In the genomic region with DNA sequence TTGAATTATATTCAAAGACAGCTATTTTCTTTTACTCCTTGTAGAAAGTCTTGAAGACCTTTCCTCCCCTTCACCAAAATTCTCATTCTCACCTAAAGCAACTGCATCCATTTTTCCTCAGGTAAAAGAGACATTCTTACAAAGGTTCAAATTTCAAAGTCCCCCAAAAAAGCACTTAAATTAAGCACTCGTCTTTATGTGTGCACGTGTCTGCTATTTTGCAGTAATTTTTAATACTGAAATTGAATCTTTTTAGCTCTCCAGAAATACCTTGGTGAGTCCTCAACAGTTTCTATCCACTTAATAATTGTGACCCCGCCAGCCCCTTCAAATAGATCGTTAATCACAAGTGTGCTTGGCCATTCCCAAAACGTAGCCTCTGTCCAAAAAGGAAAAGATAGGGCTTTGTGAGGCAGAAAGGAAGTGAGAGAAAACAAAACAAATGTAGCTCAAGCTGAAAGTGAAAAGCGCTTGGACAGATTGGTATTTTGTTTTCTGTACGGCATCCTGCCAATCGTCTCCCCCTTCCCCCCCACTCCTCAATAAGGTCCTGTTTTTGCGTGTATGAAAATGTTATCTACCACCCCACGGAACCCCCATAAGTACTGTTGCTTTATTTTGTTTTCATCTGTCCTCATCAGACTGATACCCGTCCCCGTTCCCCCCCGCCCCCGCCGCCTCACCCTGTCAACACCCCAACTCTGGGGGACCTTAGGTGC, we compare ENCODE assay signal across 8 mouse cellular contexts. TPM values are rescaled to one million over a fixed set of nuclear protein-coding genes. Genes with fewer than 3 reads are reported as not detected.
DNase-seq lines count a peak whose midpoint lies in the region; ATAC-seq and TF ChIP-seq lines count a peak whose summit lies in the region.
"Not testable (repeated sequence)": the region's sequence is repeated elsewhere in the genome, so short reads cannot be mapped to it uniquely, and the experiment has no call there.

No protein-coding gene starts in this region.

- H3K9me3 ChIP-seq in ES-E14 (ENCODE audit: control insufficient read depth, insufficient read depth, low read depth, low read length); embryonic facial prominence, embryonic 11.5 days (replicated peaks; ENCODE audit: control insufficient read depth, low read length); hindbrain, embryonic 15.5 days; lung, embryonic 14.5 days (ENCODE audit: low read depth, low read length); neural tube, embryonic 11.5 days (ENCODE audit: control insufficient read depth, low read length): not testable (repeated sequence)

- H3K4me3 ChIP-seq in ES-E14 (ENCODE audit: insufficient read depth in 1 of 2, low read depth in 1 of 2, low read length in 2 of 2, poor library complexity in 1 of 2, severe bottlenecking in 1 of 2) = peak overlapping the region; percentile 70 to 72
- peak overlapping the region; percentile 46 for H3K4me3 ChIP-seq in embryonic facial prominence, embryonic 11.5 days (ENCODE audit: low read depth, low read length)
- peak overlapping the region; percentile 62 for H3K4me3 ChIP-seq in hindbrain, embryonic 15.5 days
- peak overlapping the region; percentile 51 for H3K4me3 ChIP-seq in left cerebral cortex, adult 2 months
- peak overlapping the region; percentile 73 for H3K4me3 ChIP-seq in lung, embryonic 14.5 days (ENCODE audit: low read depth, low read length)
- peak overlapping the region; percentile 57 for H3K4me3 ChIP-seq in neural tube, embryonic 11.5 days (ENCODE audit: low read depth, low read length)

- not testable (repeated sequence) for H3K27me3 ChIP-seq in embryonic facial prominence, embryonic 11.5 days (ENCODE audit: control insufficient read depth, insufficient read depth, low read length); lung, embryonic 14.5 days (ENCODE audit: insufficient read depth, low read length)
- peaks cover 21% of the 10 kb centered on the region for H3K27me3 ChIP-seq in hindbrain, embryonic 15.5 days
- H3K27me3 ChIP-seq in neural tube, embryonic 11.5 days (ENCODE audit: control insufficient read depth, insufficient read depth, low read length) = peaks cover 16% of the 10 kb centered on the region; the same call in 1 of the 2 replicates

- H3K4me1 ChIP-seq in ES-E14 (ENCODE audit: control insufficient read depth in 2 of 2, insufficient read depth in 2 of 2, low read length in 2 of 2, poor library complexity in 1 of 2); embryonic facial prominence, embryonic 11.5 days (ENCODE audit: control insufficient read depth, insufficient read depth, low read length); lung, embryonic 14.5 days (ENCODE audit: insufficient read depth); neural tube, embryonic 11.5 days (ENCODE audit: control insufficient read depth, insufficient read depth, low read length): not testable (repeated sequence)
- peaks cover 36% of the 10 kb centered on the region for H3K4me1 ChIP-seq in hindbrain, embryonic 15.5 days (replicated peaks)

- intact Hi-C loops in left cerebral cortex, adult 2 months (cut with DNase I) = loop anchor here (10.0 kb wide), 1 partner anchor 204 kb away; the partner anchor contains the start of gene Fam133b

- ATAC-seq in embryonic facial prominence, embryonic 11.5 days (replicated peaks; ENCODE audit: insufficient number of reproducible peaks, low FRiP score, low TSS enrichment, low read depth); hindbrain, embryonic 15.5 days (ENCODE audit: low FRiP score, low read depth); lung, embryonic 14.5 days (ENCODE audit: insufficient read depth); neural tube, embryonic 11.5 days (ENCODE audit: insufficient read depth, low FRiP score, low TSS enrichment): not testable (repeated sequence)

- H3K4me2 ChIP-seq in embryonic facial prominence, embryonic 11.5 days (ENCODE audit: low read depth, low read length) = peak overlapping the region; percentile 95
- peak overlapping the region; percentile 98 for H3K4me2 ChIP-seq in hindbrain, embryonic 15.5 days
- peak overlapping the region; percentile 85 for H3K4me2 ChIP-seq in lung, embryonic 14.5 days
- peak overlapping the region; percentile 89 for H3K4me2 ChIP-seq in neural tube, embryonic 11.5 days (ENCODE audit: low read depth)

- peak overlapping the region; percentile 77 for H3K9ac ChIP-seq in ES-E14 (ENCODE audit: insufficient read depth, low read depth, low read length, poor library complexity, severe bottlenecking)
- not testable (repeated sequence) for H3K9ac ChIP-seq in embryonic facial prominence, embryonic 11.5 days (replicated peaks; ENCODE audit: low read length)
- H3K9ac ChIP-seq in hindbrain, embryonic 15.5 days = peak overlapping the region; percentile 26
- peak overlapping the region; percentile 75 for H3K9ac ChIP-seq in lung, embryonic 14.5 days
- H3K9ac ChIP-seq in neural tube, embryonic 11.5 days (ENCODE audit: low read length) = peak overlapping the region; percentile 64; the same call in 1 of the 2 replicates

- in situ Hi-C loops in ES-E14 (cut with MboI; ENCODE audit: low sequenced_read_pairs in 2 of 2, unreplicated experiment in 2 of 2) = not testable (repeated sequence)

- not testable (repeated sequence) for TF ChIP-seq CTCF in left cerebral cortex, adult 2 months (IDR thresholded peaks at IDR 0.05); lung, embryonic 14.5 days (IDR thresholded peaks at IDR 0.05; ENCODE audit: low read depth)

- DNase-seq in ES-E14 (ENCODE audit: low read depth, low spot score); left cerebral cortex, adult 2 months (ENCODE audit: extremely low spot score in 1 of 2, low spot score in 2 of 2); neural tube, embryonic 11.5 days (ENCODE audit: low spot score): not testable (repeated sequence)
- peak; percentile 4 for DNase-seq in embryonic facial prominence, embryonic 11.5 days (ENCODE audit: low spot score)
- DNase-seq in heart, adult 18-20 months = peak; percentile 14 to 41
- peak; percentile 52 for DNase-seq in lung, embryonic 14.5 days
- peak; percentile 14 for DNase-seq in thymus, postnatal 14 days

- H3K27ac ChIP-seq in ES-E14 (ENCODE audit: insufficient read depth, low read depth, low read length, poor library complexity, severe bottlenecking); embryonic facial prominence, embryonic 11.5 days (replicated peaks; ENCODE audit: low read depth, low read length); hindbrain, embryonic 15.5 days (replicated peaks); left cerebral cortex, adult 2 months; neural tube, embryonic 11.5 days (ENCODE audit: low read depth, low read length): not testable (repeated sequence)
- H3K27ac ChIP-seq in lung, embryonic 14.5 days (ENCODE audit: low read depth) = peak overlapping the region; percentile 94

- WGBS in embryonic facial prominence, embryonic 11.5 days = under 1% methylated on average over 15 of the region's 15 CpGs
- WGBS in hindbrain, embryonic 15.5 days = 4% methylated on average over 15 of the region's 15 CpGs
- WGBS in lung, embryonic 14.5 days = under 1% methylated on average over 15 of the region's 15 CpGs
- 2% methylated on average over 15 of the region's 15 CpGs for WGBS in neural tube, embryonic 11.5 days

- not testable (repeated sequence) for H3K36me3 ChIP-seq in ES-E14 (ENCODE audit: control insufficient read depth, insufficient read depth, low read length, poor library complexity, severe bottlenecking); embryonic facial prominence, embryonic 11.5 days (replicated peaks; ENCODE audit: control insufficient read depth, insufficient read depth, low read depth, low read length); hindbrain, embryonic 15.5 days; lung, embryonic 14.5 days (ENCODE audit: insufficient read depth); neural tube, embryonic 11.5 days (ENCODE audit: control insufficient read depth, insufficient read depth, low read length)

RNA-seq across cellular contexts. Expression of gene Cdk6, which starts 0.8 kb away (rescaled TPM):
- total RNA-seq in ES-E14 (2012; rRNA removed) = 34.1 and 47.9 TPM in 2 replicates
- 17.2 and 21.2 TPM in 2 replicates for polyA plus RNA-seq in embryonic facial prominence, embryonic 11.5 days (2014; fragmentation: Nextera tagmentation; extraction: Ambion mirVana)
- 1 to 10 TPM; 7.3 to 8.5 TPM for total RNA-seq in heart, adult 18-20 months (2021)
- 12.0 and 18.3 TPM in 2 replicates for polyA plus RNA-seq in hindbrain, embryonic 15.5 days (2015; fragmentation: Nextera tagmentation; extraction: Ambion mirVana)
- total RNA-seq in left cerebral cortex, adult 2 months (2021) = 1 to 10 TPM; 4.2 to 6.8 TPM
- polyA plus RNA-seq in lung, embryonic 14.5 days (2014; fragmentation: Nextera tagmentation; extraction: Ambion mirVana) = 57.8 and 63.3 TPM in 2 replicates
- 12.2 and 14.1 TPM in 2 replicates for polyA plus RNA-seq in neural tube, embryonic 11.5 days (2014; fragmentation: Nextera tagmentation; extraction: Ambion mirVana)
